17 mouse cellular contexts compared by ENCODE assay signal in the genomic region with DNA sequence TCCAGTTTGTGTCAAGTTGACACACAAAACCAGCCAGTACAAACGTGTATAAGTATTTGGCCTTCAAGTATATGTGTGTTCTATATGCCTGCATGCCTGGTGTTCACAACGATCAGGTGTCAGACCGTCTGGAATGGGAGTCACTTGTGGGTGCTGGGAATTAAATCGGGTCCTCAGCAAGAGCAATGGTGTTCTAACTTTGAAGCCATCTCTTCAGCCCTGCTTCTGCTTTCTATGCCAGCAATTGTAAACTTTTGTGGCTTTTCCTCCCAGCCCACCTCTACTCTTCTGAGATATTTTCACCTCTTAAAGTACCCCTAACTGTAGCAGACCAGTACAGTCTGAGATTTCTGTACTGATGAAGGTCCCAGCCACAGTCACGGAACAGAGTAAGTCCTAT.
"Had no signal": no experiment of that assay in that cellular context is flagged by ENCODE, and none has a peak within 500 bp of the region (broad histone marks: within the 10 kb centered on the region; RNA-seq: fewer than 3 reads in every experiment).

No protein-coding gene starts in this region.

- H3K4me2 ChIP-seq: heart, embryonic 11.5 days; heart, embryonic 12.5 days; heart, embryonic 13.5 days; heart, embryonic 15.5 days; hindbrain, embryonic 12.5 days; hindbrain, embryonic 13.5 days; hindbrain, embryonic 14.5 days; hindbrain, embryonic 15.5 days; intestine, embryonic 15.5 days; kidney, embryonic 15.5 days had no signal

- ATAC-seq: intestine, embryonic 15.5 days; intestine, embryonic 16.5 days; intestine, postnatal 0 days had no signal

- H3K9ac ChIP-seq: heart, embryonic 12.5 days; heart, embryonic 13.5 days; heart, embryonic 15.5 days; hindbrain, embryonic 12.5 days; hindbrain, embryonic 13.5 days; hindbrain, embryonic 14.5 days; hindbrain, embryonic 15.5 days; intestine, embryonic 15.5 days; kidney, embryonic 15.5 days had no signal

- H3K36me3 ChIP-seq: heart, embryonic 10.5 days; heart, embryonic 12.5 days; heart, embryonic 13.5 days; heart, embryonic 15.5 days; hindbrain, embryonic 10.5 days; hindbrain, embryonic 12.5 days; hindbrain, embryonic 13.5 days; hindbrain, embryonic 15.5 days; intestine, embryonic 15.5 days; kidney, embryonic 15.5 days had no signal

- H3K4me3 ChIP-seq: heart, embryonic 10.5 days; heart, embryonic 12.5 days; heart, embryonic 13.5 days; heart, embryonic 15.5 days; hindbrain, embryonic 10.5 days; hindbrain, embryonic 12.5 days; hindbrain, embryonic 13.5 days; hindbrain, embryonic 15.5 days; intestine, embryonic 15.5 days; kidney, embryonic 15.5 days; layer of hippocampus, adult 2 months had no signal

- H3K9me3 ChIP-seq: heart, embryonic 10.5 days; heart, embryonic 12.5 days; heart, embryonic 13.5 days; heart, embryonic 15.5 days; hindbrain, embryonic 10.5 days; hindbrain, embryonic 12.5 days; hindbrain, embryonic 13.5 days; hindbrain, embryonic 15.5 days; intestine, embryonic 15.5 days; kidney, embryonic 15.5 days had no signal

- H3K27ac ChIP-seq: heart, embryonic 10.5 days; heart, embryonic 13.5 days; heart, embryonic 15.5 days; hindbrain, embryonic 10.5 days; hindbrain, embryonic 12.5 days; hindbrain, embryonic 13.5 days; hindbrain, embryonic 14.5 days; hindbrain, embryonic 15.5 days; hindbrain, postnatal 0 days; intestine, embryonic 15.5 days; kidney, embryonic 15.5 days; kidney, postnatal 0 days; layer of hippocampus, adult 2 months had no signal
